Comparison of ENCODE assay signal across 8 mouse cellular contexts in genomic region chr11:120631726-120632448, GRCm38 (mm10). TPM values are rescaled to one million over a fixed set of nuclear protein-coding genes. Genes with fewer than 3 reads are reported as not detected.
DNase-seq lines count a peak whose midpoint lies in the region; ATAC-seq and TF ChIP-seq lines count a peak whose summit lies in the region.

No protein-coding gene starts in this region.

- H3K79me3 ChIP-seq in C2C12 (ENCODE audit: low read depth) = peaks cover 66% of the 10 kb centered on the region

- peaks cover 22% of the 10 kb centered on the region for H3K4me1 ChIP-seq in forebrain, embryonic 11.5 days (replicated peaks; ENCODE audit: control insufficient read depth, insufficient read depth, low read length)
- peaks cover 38% of the 10 kb centered on the region for H3K4me1 ChIP-seq in limb, embryonic 15.5 days
- H3K4me1 ChIP-seq in stomach, embryonic 16.5 days (ENCODE audit: control insufficient read depth, insufficient read depth, low read length) = peaks cover 39% of the 10 kb centered on the region

- peak overlapping the region; percentile 82 for H3K4me3 ChIP-seq in C2C12 (ENCODE audit: insufficient read depth, poor library complexity, severe bottlenecking)
- peak overlapping the region; percentile 96 for H3K4me3 ChIP-seq in forebrain, embryonic 11.5 days (ENCODE audit: low read depth, low read length)
- peak overlapping the region; percentile 99 for H3K4me3 ChIP-seq in limb, embryonic 15.5 days
- H3K4me3 ChIP-seq in stomach, embryonic 16.5 days (replicated peaks; ENCODE audit: low read length) = peak overlapping the region; percentile 91

- peaks cover 89% of the 10 kb centered on the region for H3K79me2 ChIP-seq in C2C12 (ENCODE audit: control insufficient read depth, insufficient read depth)

- TF ChIP-seq CTCF in C2C12 (IDR thresholded peaks at IDR 0.05; ENCODE audit: control insufficient read depth, insufficient read depth, insufficient read length) = no peak

- H3K9ac ChIP-seq in forebrain, embryonic 11.5 days (ENCODE audit: low read length) = peak overlapping the region; percentile 88
- no peak overlapping the region for H3K9ac ChIP-seq in limb, embryonic 15.5 days
- H3K9ac ChIP-seq in stomach, embryonic 16.5 days (ENCODE audit: low read length) = peak overlapping the region; percentile 99

- DNase-seq in cerebellum, adult 9-11 months = peak; percentile 32
- DNase-seq in forebrain, embryonic 11.5 days (ENCODE audit: low spot score) = no peak
- DNase-seq in thymus, adult 18-20 months = no peak

- WGBS in forebrain, embryonic 11.5 days = 68% methylated on average over 4 of the region's 4 CpGs
- 62% methylated on average over 4 of the region's 4 CpGs for WGBS in limb, embryonic 15.5 days
- WGBS in stomach, embryonic 16.5 days = 38% methylated on average over 4 of the region's 4 CpGs

- 0 out of 2 replicates have a peak overlapping the region, but pooled peaks have one; percentile 62 for H3K27ac ChIP-seq in forebrain, embryonic 11.5 days (ENCODE audit: low read depth, low read length)
- peak overlapping the region; percentile 91; the same call in 1 of the 2 replicates for H3K27ac ChIP-seq in limb, embryonic 15.5 days
- peak overlapping the region; percentile 96 for H3K27ac ChIP-seq in stomach, embryonic 16.5 days (ENCODE audit: low read length)

- H3K9me3 ChIP-seq in forebrain, embryonic 11.5 days (ENCODE audit: control insufficient read depth, low read length) = no peaks in the 10 kb centered on the region
- no peaks in the 10 kb centered on the region for H3K9me3 ChIP-seq in limb, embryonic 15.5 days
- H3K9me3 ChIP-seq in stomach, embryonic 16.5 days (replicated peaks; ENCODE audit: control insufficient read depth, low read length) = no peaks in the 10 kb centered on the region

- peak overlapping the region; percentile 93 for H3K4me2 ChIP-seq in forebrain, embryonic 11.5 days (ENCODE audit: low read depth, low read length, severe bottlenecking)
- peak overlapping the region; percentile 80 for H3K4me2 ChIP-seq in limb, embryonic 15.5 days
- peak overlapping the region; percentile 82 for H3K4me2 ChIP-seq in stomach, embryonic 16.5 days (ENCODE audit: low read depth, low read length)

- no peak for ATAC-seq in cerebellum, adult (ENCODE audit: insufficient number of reproducible peaks, low FRiP score, low TSS enrichment)
- ATAC-seq in forebrain, embryonic 11.5 days (replicated peaks; ENCODE audit: low FRiP score) = no peak
- no peak for ATAC-seq in limb, embryonic 15.5 days (ENCODE audit: insufficient number of reproducible peaks, low FRiP score, low TSS enrichment, low read depth)
- ATAC-seq in stomach, embryonic 16.5 days (ENCODE audit: insufficient read depth, low FRiP score) = no peak
- ATAC-seq in megakaryocyte-erythroid progenitor cell, adult 5-6 weeks (replicated peaks; ENCODE audit: low FRiP score, low TSS enrichment, poor library complexity, severe bottlenecking) = no peak

- H3ac ChIP-seq in C2C12 (ENCODE audit: control insufficient read depth, insufficient read length, low read depth) = peak overlapping the region; percentile 79

- H3K36me3 ChIP-seq in C2C12 (ENCODE audit: control insufficient read depth, insufficient read depth) = peaks cover 26% of the 10 kb centered on the region
- H3K36me3 ChIP-seq in forebrain, embryonic 11.5 days (ENCODE audit: control insufficient read depth, insufficient read depth, low read length) = peaks cover 5% of the 10 kb centered on the region; the same call in 1 of the 2 replicates
- H3K36me3 ChIP-seq in limb, embryonic 15.5 days = peaks cover 22% of the 10 kb centered on the region
- peaks cover 5% of the 10 kb centered on the region; the same call in 1 of the 2 replicates for H3K36me3 ChIP-seq in stomach, embryonic 16.5 days (ENCODE audit: control insufficient read depth, insufficient read depth, low read length)

- no peaks in the 10 kb centered on the region for H3K27me3 ChIP-seq in C2C12 (ENCODE audit: control insufficient read depth, insufficient read depth, insufficient read length)
- H3K27me3 ChIP-seq in forebrain, embryonic 11.5 days (ENCODE audit: control insufficient read depth, insufficient read depth, low read length) = no peaks in the 10 kb centered on the region; the same call in 1 of the 2 replicates
- H3K27me3 ChIP-seq in limb, embryonic 15.5 days = no peaks in the 10 kb centered on the region
- no peaks in the 10 kb centered on the region for H3K27me3 ChIP-seq in stomach, embryonic 16.5 days (ENCODE audit: control insufficient read depth, insufficient read depth, low read length)

TF ChIP-seq in C2C12, 6 proteins besides CTCF, POLR2A, EP300 and RAD21:
- TF ChIP-seq USF1 (IDR thresholded peaks at IDR 0.05; ENCODE audit: low read depth) (no peak), FOSL1 (IDR thresholded peaks at IDR 0.05; ENCODE audit: insufficient read depth, low read length, poor library complexity, severe bottlenecking) (no peak), MYOG (IDR thresholded peaks at IDR 0.05; ENCODE audit: control insufficient read depth, extremely low read depth, insufficient read length) (no peak), MAX (IDR thresholded peaks at IDR 0.05) (no peak), CEBPB (IDR thresholded peaks at IDR 0.05; ENCODE audit: low read depth) (no peak), MYOD1 (IDR thresholded peaks at IDR 0.05; ENCODE audit: control insufficient read depth, insufficient read length, low read depth) (no peak)

RNA-seq across cellular contexts. Expression of gene Mafg, which starts 1.5 kb away (rescaled TPM):
- polyA plus RNA-seq in C2C12 (2012; fragmentation: generic; extraction: Trizol) = 33.3 TPM
- polyA plus RNA-seq in forebrain, embryonic 11.5 days (2014; fragmentation: Nextera tagmentation; extraction: Ambion mirVana) = 25.5 and 26.4 TPM in 2 replicates
- polyA plus RNA-seq in limb, embryonic 15.5 days (2015; fragmentation: Nextera tagmentation; extraction: Ambion mirVana) = 26.6 and 32.9 TPM in 2 replicates
- 19.5 and 22.1 TPM in 2 replicates for polyA plus RNA-seq in stomach, embryonic 16.5 days (2015; fragmentation: Nextera tagmentation; extraction: Ambion mirVana)
- total RNA-seq in megakaryocyte-erythroid progenitor cell, adult 5-6 weeks (2014; fragmentation: Nextera tagmentation) = 26.0 and 31.6 TPM in 2 replicates
- 11.7 and 12.2 TPM in 2 replicates for total RNA-seq in megakaryocyte-erythroid progenitor cell, adult 5-6 weeks (2017)

RNA-seq across cellular contexts. Expression of gene Sirt7, which starts 6.8 kb away (rescaled TPM):
- polyA plus RNA-seq in C2C12 (2012; fragmentation: generic; extraction: Trizol) = 21.9 TPM
- polyA plus RNA-seq in forebrain, embryonic 11.5 days (2014; fragmentation: Nextera tagmentation; extraction: Ambion mirVana) = 37.8 and 41.1 TPM in 2 replicates
- 32.9 and 33.4 TPM in 2 replicates for polyA plus RNA-seq in limb, embryonic 15.5 days (2015; fragmentation: Nextera tagmentation; extraction: Ambion mirVana)
- 36.6 and 37.7 TPM in 2 replicates for polyA plus RNA-seq in stomach, embryonic 16.5 days (2015; fragmentation: Nextera tagmentation; extraction: Ambion mirVana)
- total RNA-seq in megakaryocyte-erythroid progenitor cell, adult 5-6 weeks (2014; fragmentation: Nextera tagmentation) = 62.8 and 79.3 TPM in 2 replicates
- 39.8 and 48.3 TPM in 2 replicates for total RNA-seq in megakaryocyte-erythroid progenitor cell, adult 5-6 weeks (2017)

RNA-seq across cellular contexts. Expression of gene Pycr1, which starts 11.7 kb away (rescaled TPM):
- polyA plus RNA-seq in C2C12 (2012; fragmentation: generic; extraction: Trizol) = 16.1 TPM
- polyA plus RNA-seq in forebrain, embryonic 11.5 days (2014; fragmentation: Nextera tagmentation; extraction: Ambion mirVana) = 33.7 and 36.9 TPM in 2 replicates
- polyA plus RNA-seq in limb, embryonic 15.5 days (2015; fragmentation: Nextera tagmentation; extraction: Ambion mirVana) = 61.6 and 72.1 TPM in 2 replicates
- polyA plus RNA-seq in stomach, embryonic 16.5 days (2015; fragmentation: Nextera tagmentation; extraction: Ambion mirVana) = 37.8 and 38.0 TPM in 2 replicates
- 0.13 and 1.1 TPM in 2 replicates for total RNA-seq in megakaryocyte-erythroid progenitor cell, adult 5-6 weeks (2014; fragmentation: Nextera tagmentation)
- 1.5 TPM in 1 of 2 replicates, not detected in the other for total RNA-seq in megakaryocyte-erythroid progenitor cell, adult 5-6 weeks (2017)

RNA-seq across cellular contexts. Expression of gene Pcyt2, which starts 14.2 kb away (rescaled TPM):
- polyA plus RNA-seq in C2C12 (2012; fragmentation: generic; extraction: Trizol) = 51.5 TPM
- 126 and 134 TPM in 2 replicates for polyA plus RNA-seq in forebrain, embryonic 11.5 days (2014; fragmentation: Nextera tagmentation; extraction: Ambion mirVana)
- polyA plus RNA-seq in limb, embryonic 15.5 days (2015; fragmentation: Nextera tagmentation; extraction: Ambion mirVana) = 130 and 136 TPM in 2 replicates
- 185 and 197 TPM in 2 replicates for polyA plus RNA-seq in stomach, embryonic 16.5 days (2015; fragmentation: Nextera tagmentation; extraction: Ambion mirVana)
- 74.6 and 87.3 TPM in 2 replicates for total RNA-seq in megakaryocyte-erythroid progenitor cell, adult 5-6 weeks (2014; fragmentation: Nextera tagmentation)
- total RNA-seq in megakaryocyte-erythroid progenitor cell, adult 5-6 weeks (2017) = 28.5 and 29.6 TPM in 2 replicates

RNA-seq across cellular contexts. Expression of gene Myadml2, which starts 16.1 kb away (rescaled TPM):
- polyA plus RNA-seq in C2C12 (2012; fragmentation: generic; extraction: Trizol) = not detected
- 0.51 TPM in 1 of 2 replicates, not detected in the other for polyA plus RNA-seq in forebrain, embryonic 11.5 days (2014; fragmentation: Nextera tagmentation; extraction: Ambion mirVana)
- 0.61 and 4.0 TPM in 2 replicates for polyA plus RNA-seq in limb, embryonic 15.5 days (2015; fragmentation: Nextera tagmentation; extraction: Ambion mirVana)
- polyA plus RNA-seq in stomach, embryonic 16.5 days (2015; fragmentation: Nextera tagmentation; extraction: Ambion mirVana) = 1.4 TPM in 1 of 2 replicates, not detected in the other
- total RNA-seq in megakaryocyte-erythroid progenitor cell, adult 5-6 weeks (2014; fragmentation: Nextera tagmentation) = 6.3 TPM in 1 of 2 replicates, not detected in the other
- not detected in 2 replicates for total RNA-seq in megakaryocyte-erythroid progenitor cell, adult 5-6 weeks (2017)
